Mouse (Mus musculus): ENCODE measurements around the gene Cflar.

GRCm38 (mm10) chr1:58724533-58724932 lies 13.2 kb downstream of the Cflar start:
- TF ChIP-seq CTCF (IDR thresholded peaks at IDR 0.05; ENCODE audit: control insufficient read depth, insufficient read depth, insufficient replicate concordance, low read depth, low read length), result no peak
- TF ChIP-seq POLR2A (IDR thresholded peaks at IDR 0.05; ENCODE audit: control insufficient read depth, low read depth, low read length), result no peak
